Mouse (Mus musculus): ENCODE results near the gene Fxyd5. TPM values are rescaled to one million over a fixed set of nuclear protein-coding genes. Genes with fewer than 3 reads are reported as not detected.
A peak's percentile ranks its signal among the peaks of the same experiment; 100 is the strongest.

Fxyd5 gene
- polyA plus RNA-seq, 1 experiment from 2014 or later: 19.2 TPM

DNA sequence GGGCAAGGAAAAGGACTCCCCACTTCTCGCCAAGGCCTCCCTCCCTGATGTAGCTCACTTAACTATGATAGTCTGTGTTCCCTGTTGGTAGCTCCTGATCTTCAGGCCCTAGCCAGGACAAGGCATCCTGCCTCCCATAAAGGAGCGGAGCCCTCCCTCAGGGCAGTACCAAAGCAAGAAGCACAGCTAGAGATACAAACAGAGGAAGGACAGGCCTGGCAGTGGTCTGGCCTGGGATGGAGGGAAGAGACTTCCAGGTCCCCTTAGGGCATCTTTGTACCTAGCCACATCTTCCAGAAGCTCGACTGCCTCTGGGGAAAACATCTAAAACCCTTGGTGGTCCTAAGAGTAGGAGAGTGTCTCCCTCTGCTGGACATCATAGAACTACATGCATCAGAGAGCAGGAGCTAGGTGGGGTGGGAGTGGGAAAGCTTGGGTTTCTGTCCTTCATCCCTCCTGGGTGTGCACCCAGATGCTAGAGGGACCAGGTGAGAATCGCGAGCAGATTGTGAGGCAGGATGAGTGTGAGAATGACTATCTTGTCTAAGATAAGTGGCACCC is 35.7 kb upstream of the Fxyd5 start:
- no peaks in the 10 kb centered on the region for H3K9me3 ChIP-seq
- no peak overlapping the region for H3K9ac ChIP-seq
- WGBS: 41% methylated on average over 5 of the region's 5 CpGs
- no peak overlapping the region for H3K4me2 ChIP-seq
- H3K4me3 ChIP-seq: no peak overlapping the region
- no peaks in the 10 kb centered on the region for H3K27me3 ChIP-seq
- H3K27ac ChIP-seq (replicated peaks): no peak overlapping the region
- H3K36me3 ChIP-seq: no peaks in the 10 kb centered on the region
- H3K4me1 ChIP-seq (replicated peaks): no peaks in the 10 kb centered on the region
- no peak for ATAC-seq (ENCODE audit: low FRiP score, low read depth)

- no peaks in the 10 kb centered on the region for H3K9me3 ChIP-seq
- peak; percentile 68; the same call in 1 of the 2 replicates for ATAC-seq (ENCODE audit: low FRiP score, low read depth)
- no peaks in the 10 kb centered on the region for H3K36me3 ChIP-seq
- no peaks in the 10 kb centered on the region for H3K4me1 ChIP-seq (replicated peaks)
- 45% methylated on average over 6 of the region's 6 CpGs for WGBS
- no peak overlapping the region for H3K4me2 ChIP-seq
- H3K27me3 ChIP-seq: no peaks in the 10 kb centered on the region
- H3K4me3 ChIP-seq: no peak overlapping the region
- H3K9ac ChIP-seq: no peak overlapping the region
- H3K27ac ChIP-seq (replicated peaks): no peak overlapping the region
Measured at GRCm38 (mm10) chr7:31077470-31077869, 35.2 kb upstream of the Fxyd5 start.

GRCm38 (mm10) chr7:31076492-31076891 is 34.2 kb upstream of the Fxyd5 start, which contains the start of gene Fxyd3:
Fxyd3 (minus strand) TSS chr7:31076704.
- H3K36me3 ChIP-seq: no peaks in the 10 kb centered on the region
- H3K4me3 ChIP-seq: no peak within 1 kb of the TSS
- H3K27me3 ChIP-seq: no peaks in the 10 kb centered on the region
- H3K9me3 ChIP-seq: no peaks in the 10 kb centered on the region
- no peaks in the 10 kb centered on the region for H3K4me1 ChIP-seq (replicated peaks)
- H3K27ac ChIP-seq (replicated peaks): no peak within 1 kb of the TSS
- no peak within 1 kb of the TSS for H3K4me2 ChIP-seq
- WGBS: 77% methylated on average over 5 of the region's 5 CpGs
- no peak within 1 kb of the TSS for H3K9ac ChIP-seq
- no peak for ATAC-seq (ENCODE audit: low FRiP score, low read depth)

- Histone ChIP-seq H3K36me3 (no peaks in the 10 kb centered on the region), H3K9me3 (no peaks in the 10 kb centered on the region), H3K4me3 (no peak overlapping the region), H3K4me1 (replicated peaks) (no peaks in the 10 kb centered on the region), H3K4me2 (no peak overlapping the region), H3K27ac (replicated peaks) (no peak overlapping the region), H3K9ac (no peak overlapping the region), H3K27me3 (no peaks in the 10 kb centered on the region)
- ATAC-seq (ENCODE audit: low FRiP score, low read depth): no peak
- 76% methylated on average over 5 of the region's 5 CpGs for WGBS
Measured at GRCm38 (mm10) chr7:31074713-31075069, 32.4 kb upstream of the Fxyd5 start.

DNA sequence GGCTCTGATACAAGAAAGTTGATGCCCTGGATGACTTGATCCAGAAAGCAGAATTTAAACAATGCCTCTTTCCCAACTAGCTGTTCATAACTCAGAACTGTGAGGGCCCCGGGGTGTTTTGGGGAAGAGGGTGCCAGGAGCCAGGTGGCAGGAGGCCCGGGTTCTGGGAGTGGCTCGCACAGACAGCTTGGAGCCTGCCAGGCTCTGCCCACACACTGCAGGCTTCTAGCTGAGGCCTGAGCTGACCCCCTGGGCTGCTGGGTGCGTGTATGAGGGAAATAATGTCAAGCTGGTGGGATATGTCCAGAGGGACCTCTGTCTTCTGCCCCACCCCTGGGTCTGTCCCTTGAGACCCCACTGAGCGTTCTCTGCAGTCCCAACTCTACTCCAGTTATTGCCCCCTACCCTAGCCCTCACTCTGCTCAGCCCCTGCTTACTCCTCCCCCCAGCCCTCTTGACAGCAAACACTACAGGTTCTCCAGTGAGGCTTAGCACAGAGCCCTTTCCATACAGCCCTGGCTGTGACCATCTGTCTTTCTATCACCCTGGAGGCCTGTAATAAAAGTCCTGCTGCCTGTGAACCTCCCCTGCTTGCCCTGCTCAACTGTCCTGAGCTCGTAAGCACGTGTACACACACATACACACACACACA is 31.9 kb upstream of the Fxyd5 start:
- Histone ChIP-seq H3K4me1 (replicated peaks) (no peaks in the 10 kb centered on the region), H3K4me3 (no peak overlapping the region), H3K4me2 (no peak overlapping the region), H3K9me3 (no peaks in the 10 kb centered on the region), H3K27ac (replicated peaks) (no peak overlapping the region), H3K9ac (no peak overlapping the region), H3K36me3 (no peaks in the 10 kb centered on the region), H3K27me3 (no peaks in the 10 kb centered on the region)
- no peak for ATAC-seq (ENCODE audit: low FRiP score, low read depth)
- 65% methylated on average over 7 of the region's 7 CpGs for WGBS

GRCm38 (mm10) chr7:31073546-31073945 is 31.3 kb upstream of the Fxyd5 start:
- Histone ChIP-seq H3K4me2 (no peak overlapping the region), H3K4me1 (replicated peaks) (no peaks in the 10 kb centered on the region), H3K27me3 (no peaks in the 10 kb centered on the region), H3K36me3 (no peaks in the 10 kb centered on the region), H3K4me3 (no peak overlapping the region), H3K27ac (replicated peaks) (no peak overlapping the region), H3K9ac (no peak overlapping the region), H3K9me3 (no peaks in the 10 kb centered on the region)
- ATAC-seq (ENCODE audit: low FRiP score, low read depth): no peak

DNA sequence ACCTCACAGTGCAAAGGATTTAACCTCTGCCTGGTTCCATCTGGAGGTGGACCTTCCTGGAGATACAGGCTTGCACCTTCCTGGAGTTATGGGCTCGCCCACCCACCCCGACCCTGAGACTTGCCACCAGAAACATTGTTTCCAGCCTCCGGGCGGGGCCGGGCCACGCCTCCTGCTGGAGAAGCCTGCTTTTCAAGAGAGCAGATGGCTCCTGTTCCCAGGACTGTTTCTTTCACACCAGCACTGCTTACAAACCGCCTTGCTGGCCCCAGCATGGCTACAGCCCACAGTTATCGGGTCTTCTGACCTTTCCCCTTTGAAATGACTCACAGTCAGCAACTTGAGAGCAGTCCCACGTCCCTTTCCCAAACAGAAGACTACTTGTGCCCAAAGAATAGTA is 30.0 kb upstream of the Fxyd5 start:
- Histone ChIP-seq H3K9ac (no peak overlapping the region), H3K4me3 (no peak overlapping the region), H3K27ac (replicated peaks) (no peak overlapping the region), H3K9me3 (no peaks in the 10 kb centered on the region), H3K27me3 (no peaks in the 10 kb centered on the region), H3K4me1 (replicated peaks) (no peaks in the 10 kb centered on the region), H3K4me2 (no peak overlapping the region), H3K36me3 (no peaks in the 10 kb centered on the region)
- no peak for ATAC-seq (ENCODE audit: low FRiP score, low read depth)
- 35% methylated on average over 9 of the region's 9 CpGs for WGBS

DNA sequence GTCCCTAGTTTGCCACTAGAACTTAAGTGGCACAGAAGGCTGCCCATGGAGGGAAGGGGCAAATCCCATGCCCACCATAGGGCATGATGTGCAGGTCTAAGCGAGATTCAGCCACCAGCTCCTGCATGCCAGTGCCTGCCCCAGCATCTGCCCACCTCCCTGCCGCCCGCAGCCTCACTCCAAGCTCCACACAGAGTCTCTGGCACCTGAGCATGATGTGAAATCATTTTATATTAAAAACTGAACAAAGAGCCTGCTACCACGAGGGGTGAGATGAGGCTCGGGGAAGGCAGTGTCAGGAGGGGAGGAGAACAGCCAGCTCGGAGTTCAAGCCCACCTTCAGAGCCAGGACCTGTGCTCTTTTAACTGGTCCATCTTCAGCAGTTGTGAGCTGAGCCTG is 28.0 kb upstream of the Fxyd5 start:
- H3K9ac ChIP-seq: no peak overlapping the region
- WGBS: 83% methylated on average over 6 of the region's 6 CpGs
- ATAC-seq (ENCODE audit: low FRiP score, low read depth): no peak
- H3K36me3 ChIP-seq: no peaks in the 10 kb centered on the region
- H3K9me3 ChIP-seq: no peaks in the 10 kb centered on the region
- no peaks in the 10 kb centered on the region for H3K4me1 ChIP-seq (replicated peaks)
- no peak overlapping the region for H3K4me3 ChIP-seq
- no peaks in the 10 kb centered on the region for H3K27me3 ChIP-seq
- H3K4me2 ChIP-seq: no peak overlapping the region
- no peak overlapping the region for H3K27ac ChIP-seq (replicated peaks)

DNA sequence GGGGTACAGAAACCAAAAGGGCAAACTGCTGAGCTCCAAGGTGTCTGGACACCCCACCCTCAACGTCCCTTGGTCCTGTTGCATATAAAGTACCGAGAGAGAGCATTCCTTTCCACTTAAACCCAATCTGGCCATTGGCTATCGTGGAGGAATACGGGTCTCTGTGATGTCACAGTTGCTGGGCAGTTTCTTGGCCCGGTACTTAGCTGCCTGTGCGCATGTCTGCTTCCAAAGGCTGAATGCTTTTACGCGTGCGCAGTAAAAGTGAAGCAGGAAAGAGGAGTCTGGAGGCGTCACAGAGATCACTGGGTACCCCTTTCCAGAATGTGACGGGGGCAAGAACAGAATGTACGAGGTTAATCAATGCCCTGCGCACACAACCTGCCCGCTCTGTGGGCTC is 27.2 kb upstream of the Fxyd5 start:
- Histone ChIP-seq H3K4me3 (no peak overlapping the region), H3K4me1 (replicated peaks) (no peaks in the 10 kb centered on the region), H3K9me3 (no peaks in the 10 kb centered on the region), H3K36me3 (no peaks in the 10 kb centered on the region), H3K27ac (replicated peaks) (no peak overlapping the region), H3K27me3 (no peaks in the 10 kb centered on the region), H3K9ac (no peak overlapping the region), H3K4me2 (no peak overlapping the region)
- 89% methylated on average over 14 of the region's 14 CpGs for WGBS
- ATAC-seq (ENCODE audit: low FRiP score, low read depth): no peak

- no peak for ATAC-seq (ENCODE audit: low FRiP score, low read depth)
- Histone ChIP-seq H3K4me3 (no peak overlapping the region), H3K4me1 (replicated peaks) (no peaks in the 10 kb centered on the region), H3K9ac (no peak overlapping the region), H3K36me3 (no peaks in the 10 kb centered on the region), H3K9me3 (no peaks in the 10 kb centered on the region), H3K27me3 (no peaks in the 10 kb centered on the region), H3K27ac (replicated peaks) (no peak overlapping the region), H3K4me2 (no peak overlapping the region)
- WGBS: 38% methylated on average over 5 of the region's 5 CpGs
Measured at GRCm38 (mm10) chr7:31067836-31068235, 25.6 kb upstream of the Fxyd5 start.

GRCm38 (mm10) chr7:31063074-31063560 is 20.8 kb upstream of the Fxyd5 start:
- no peak for ATAC-seq (ENCODE audit: low FRiP score, low read depth)
- Histone ChIP-seq H3K4me1 (replicated peaks) (no peaks in the 10 kb centered on the region), H3K4me3 (no peak overlapping the region), H3K9me3 (no peaks in the 10 kb centered on the region), H3K27ac (replicated peaks) (no peak overlapping the region), H3K27me3 (no peaks in the 10 kb centered on the region), H3K36me3 (no peaks in the 10 kb centered on the region), H3K4me2 (no peak overlapping the region), H3K9ac (no peak overlapping the region)
- 90% methylated on average over 12 of the region's 12 CpGs for WGBS

- H3K27ac ChIP-seq (replicated peaks): no peak overlapping the region
- 92% methylated on average over 7 of the region's 7 CpGs for WGBS
- H3K9ac ChIP-seq: no peak overlapping the region
- H3K27me3 ChIP-seq: no peaks in the 10 kb centered on the region
- H3K4me3 ChIP-seq: no peak overlapping the region
- H3K36me3 ChIP-seq: no peaks in the 10 kb centered on the region
- ATAC-seq (ENCODE audit: low FRiP score, low read depth): no peak
- no peak overlapping the region for H3K4me2 ChIP-seq
- no peaks in the 10 kb centered on the region for H3K4me1 ChIP-seq (replicated peaks)
- H3K9me3 ChIP-seq: no peaks in the 10 kb centered on the region
Measured at GRCm38 (mm10) chr7:31060621-31061010, 18.3 kb upstream of the Fxyd5 start.
